Mouse (Mus musculus) limb, embryonic 11.5 days (tissue): ENCODE data around the gene Apoc3. TPM values are rescaled to one million over a fixed set of nuclear protein-coding genes. Genes with fewer than 3 reads are reported as not detected.
A peak's percentile ranks its signal among the peaks of the same experiment; 100 is the strongest.

Experiments used
- ATAC-seq: fragments of 200-750 bp; cut with Nextera tagmentation; 2 replicates; pipeline ENCODE4 v1.8.0; 2017; ENCODE audit warnings: low read depth; ENCODE audit not compliant: insufficient number of reproducible peaks, low FRiP score, low TSS enrichment
- DNase-seq: peaks from one replicate; pipeline ENCODE4 v3.0.0-alpha.2; 2015; ENCODE audit warnings: low spot score
- H3K27ac ChIP-seq: fragments of 300-500 bp; sonication (generic); replicated peaks from 2 replicates; pipeline ENCODE4 v1.5.1; 2014; ENCODE audit warnings: low read depth, mild to moderate bottlenecking, low read length
- H3K27me3 ChIP-seq: fragments of 300-500 bp; sonication (generic); 2 replicates; pipeline ENCODE4 v1.6.1; 2014; ENCODE audit warnings: mild to moderate bottlenecking, low read length, mixed read lengths; ENCODE audit not compliant: control insufficient read depth, insufficient read depth
- H3K36me3 ChIP-seq: fragments of 300-500 bp; sonication (generic); 2 replicates; pipeline ENCODE4 v1.6.1; 2014; ENCODE audit warnings: mild to moderate bottlenecking, low read length, moderate library complexity, mixed read lengths; ENCODE audit not compliant: control insufficient read depth, insufficient read depth
- H3K4me1 ChIP-seq: fragments of 300-500 bp; sonication (generic); 2 replicates; pipeline ENCODE4 v1.6.1; 2014; ENCODE audit warnings: low read length, mixed read lengths; ENCODE audit not compliant: control insufficient read depth, insufficient read depth
- H3K4me2 ChIP-seq: fragments of 300-500 bp; sonication (generic); 2 replicates; pipeline ENCODE4 v1.6.1; 2014; ENCODE audit warnings: low read depth, mild to moderate bottlenecking, moderate library complexity; ENCODE audit not compliant: severe bottlenecking
- H3K4me3 ChIP-seq: fragments of 300-500 bp; sonication (generic); 2 replicates; pipeline ENCODE4 v1.5.1; 2014; ENCODE audit warnings: low read depth, low read length
- H3K9ac ChIP-seq: fragments of 300-500 bp; sonication (generic); 2 replicates; pipeline ENCODE4 v1.6.1; 2014; ENCODE audit warnings: mild to moderate bottlenecking, low read length
- H3K9me3 ChIP-seq: fragments of 300-500 bp; sonication (generic); 2 replicates; pipeline ENCODE4 v1.6.1; 2016; ENCODE audit warnings: low read length; ENCODE audit not compliant: control insufficient read depth
- WGBS: fragments of 180-500 bp; shearing (Covaris S2); extraction: QIAGEN DNeasy Blood & Tissue Kit; methylation state at CpG from one replicate; pipeline ENCODE4 v1.1.7; 2014; 5-methylcytosine and 5-hydroxymethylcytosine counted together
- polyA plus RNA-seq: library from polyadenylated mRNA; unstranded; fragments of >200 nt; fragmentation: Nextera tagmentation; extraction: Ambion mirVana; gene quantifications from 2 replicates; pipeline ENCODE4 v1.2.1, GENCODE M21; 2014

The Apoc3 gene
- polyA plus RNA-seq, 1 experiment from 2014 or later, result not detected

- H3K4me3 ChIP-seq, result no peak within 1 kb of the TSS
- no peaks in the 10 kb centered on the region for H3K9me3 ChIP-seq
- ATAC-seq (no peak), DNase-seq (no peak)
- 66% methylated on average over 7 of the region's 7 CpGs for WGBS
- H3K27me3 ChIP-seq, result no peaks in the 10 kb centered on the region
- H3K27ac ChIP-seq, result no peak within 1 kb of the TSS
- no peak within 1 kb of the TSS for H3K4me2 ChIP-seq
- no peak within 1 kb of the TSS for H3K9ac ChIP-seq
- H3K36me3 ChIP-seq, result no peaks in the 10 kb centered on the region
- H3K4me1 ChIP-seq, result no peaks in the 10 kb centered on the region
Observed at GRCm38 (mm10) chr9:46240526-46241153, 5.2 kb upstream of the Apoc3 start, which contains the start of gene Apoa4. TSS of gene Apoa4 (plus strand) at chr9:46240696.

- Histone ChIP-seq H3K9ac (no peak overlapping the region), H3K27ac (no peak overlapping the region), H3K4me1 (no peaks in the 10 kb centered on the region), H3K4me2 (no peak overlapping the region), H3K4me3 (no peak overlapping the region), H3K36me3 (no peaks in the 10 kb centered on the region), H3K27me3 (no peaks in the 10 kb centered on the region), H3K9me3 (no peaks in the 10 kb centered on the region)
- WGBS, result 89% methylated on average over 7 of the region's 7 CpGs
- ATAC-seq (no peak), DNase-seq (no peak)
Observed at GRCm38 (mm10) chr9:46238850-46239249, 3.4 kb upstream of the Apoc3 start.

- H3K4me3 ChIP-seq, result no peak overlapping the region
- no peaks in the 10 kb centered on the region for H3K9me3 ChIP-seq
- ATAC-seq, result no peak
- no peaks in the 10 kb centered on the region; the same call in 1 of the 2 replicates for H3K4me1 ChIP-seq
- no peak overlapping the region for H3K27ac ChIP-seq
- H3K9ac ChIP-seq, result no peak overlapping the region
- 50% methylated on average over 4 of the region's 4 CpGs for WGBS
- H3K4me2 ChIP-seq, result no peak overlapping the region
- no peaks in the 10 kb centered on the region for H3K27me3 ChIP-seq
- DNase-seq, result no peak
- no peaks in the 10 kb centered on the region for H3K36me3 ChIP-seq
Observed at GRCm38 (mm10) chr9:46235649-46236048, 213 bp upstream of the Apoc3 start.

GRCm38 (mm10) chr9:46235196-46235595 lies 240 bp downstream of the Apoc3 start:
- no peak for ATAC-seq
- Histone ChIP-seq H3K4me2 (no peak overlapping the region), H3K4me3 (no peak overlapping the region), H3K9me3 (no peaks in the 10 kb centered on the region), H3K27ac (no peak overlapping the region), H3K4me1 (peaks cover 2% of the 10 kb centered on the region; the same call in 1 of the 2 replicates), H3K27me3 (no peaks in the 10 kb centered on the region), H3K36me3 (no peaks in the 10 kb centered on the region), H3K9ac (no peak overlapping the region)
- 89% methylated on average over 6 of the region's 6 CpGs for WGBS
- DNase-seq, result no peak

- no peak overlapping the region for H3K27ac ChIP-seq
- no peaks in the 10 kb centered on the region for H3K27me3 ChIP-seq
Observed at GRCm38 (mm10) chr9:46230450-46230975, 4.9 kb downstream of the Apoc3 start.

GRCm38 (mm10) chr9:46229573-46230449 lies 5.6 kb downstream of the Apoc3 start:
- Histone ChIP-seq H3K4me1 (peaks cover 2% of the 10 kb centered on the region; the same call in 1 of the 2 replicates), H3K9me3 (no peaks in the 10 kb centered on the region), H3K27ac (no peak overlapping the region), H3K4me2 (peak overlapping the region; percentile 72), H3K9ac (peak overlapping the region; percentile 70), H3K27me3 (no peaks in the 10 kb centered on the region), H3K36me3 (no peaks in the 10 kb centered on the region), H3K4me3 (peak overlapping the region; percentile 47)
- DNase-seq (peak; percentile 91), ATAC-seq (peak; percentile 87)
- WGBS, result 15% methylated on average over 37 of the region's 37 CpGs

More at GRCm38 (mm10) chr9:46230450-46230975, 4.9 kb downstream of the Apoc3 start:
- Histone ChIP-seq H3K4me3 (peak overlapping the region; percentile 47), H3K4me2 (peak overlapping the region; percentile 72), H3K9ac (peak overlapping the region; percentile 70), H3K4me1 (peaks cover 2% of the 10 kb centered on the region; the same call in 1 of the 2 replicates), H3K36me3 (no peaks in the 10 kb centered on the region), H3K9me3 (no peaks in the 10 kb centered on the region)
- no peak for DNase-seq
- ATAC-seq, result no peak
- 11% methylated on average over 13 of the region's 13 CpGs for WGBS

GRCm38 (mm10) chr9:46228491-46228890 lies 6.9 kb downstream of the Apoc3 start, which contains the start of gene Apoa1:
TSS of gene Apoa1 (plus strand) at chr9:46228580.
- H3K4me2 ChIP-seq, result no peak within 1 kb of the TSS
- H3K36me3 ChIP-seq, result no peaks in the 10 kb centered on the region; the same call in 1 of the 2 replicates
- peaks cover 2% of the 10 kb centered on the region; the same call in 1 of the 2 replicates for H3K4me1 ChIP-seq
- H3K9me3 ChIP-seq, result no peaks in the 10 kb centered on the region
- no peak within 1 kb of the TSS for H3K27ac ChIP-seq
- no peak for ATAC-seq
- 71% methylated on average over 9 of the region's 9 CpGs for WGBS
- no peak within 1 kb of the TSS for H3K9ac ChIP-seq
- no peak within 1 kb of the TSS for H3K4me3 ChIP-seq
- DNase-seq, result no peak
- no peaks in the 10 kb centered on the region for H3K27me3 ChIP-seq

GRCm38 (mm10) chr9:46227064-46227614 lies 8.3 kb downstream of the Apoc3 start:
- Histone ChIP-seq H3K36me3 (peaks cover 2% of the 10 kb centered on the region; the same call in 1 of the 2 replicates), H3K4me1 (peaks cover 2% of the 10 kb centered on the region; the same call in 1 of the 2 replicates), H3K9me3 (no peaks in the 10 kb centered on the region), H3K4me3 (no peak overlapping the region), H3K9ac (no peak overlapping the region), H3K27ac (no peak overlapping the region), H3K4me2 (no peak overlapping the region), H3K27me3 (no peaks in the 10 kb centered on the region)
- 91% methylated on average over 3 of the region's 3 CpGs for WGBS
- ATAC-seq (no peak), DNase-seq (no peak)
